In genomic region chr11:99120524-99121217, GRCm38 (mm10) we compare ENCODE assay signal across 8 mouse cellular contexts. TPM values are rescaled to one million over a fixed set of nuclear protein-coding genes. Genes with fewer than 3 reads are reported as not detected.
A peak's percentile ranks its signal among the peaks of the same experiment; 100 is the strongest.
DNase-seq lines count a peak whose midpoint lies in the region; ATAC-seq and TF ChIP-seq lines count a peak whose summit lies in the region.

No protein-coding gene starts in this region.

- no peak overlapping the region for H3K4me2 ChIP-seq in kidney, embryonic 16.5 days (replicated peaks; ENCODE audit: low read depth, low read length)
- H3K4me2 ChIP-seq in forebrain, embryonic 15.5 days (replicated peaks), result no peak overlapping the region
- no peak overlapping the region for H3K4me2 ChIP-seq in hindbrain, embryonic 15.5 days
- no peak overlapping the region for H3K4me2 ChIP-seq in midbrain, postnatal 0 days (ENCODE audit: low read depth, low read length, poor library complexity, severe bottlenecking)

- no peaks in the 10 kb centered on the region for H3K9me3 ChIP-seq in kidney, embryonic 16.5 days (ENCODE audit: low read length)
- H3K9me3 ChIP-seq in forebrain, embryonic 15.5 days, result no peaks in the 10 kb centered on the region
- no peaks in the 10 kb centered on the region for H3K9me3 ChIP-seq in hindbrain, embryonic 15.5 days
- no peaks in the 10 kb centered on the region for H3K9me3 ChIP-seq in midbrain, postnatal 0 days (ENCODE audit: low read length)

- H3K4me3 ChIP-seq in kidney, embryonic 16.5 days (ENCODE audit: low read length), result no peak overlapping the region
- H3K4me3 ChIP-seq in forebrain, embryonic 15.5 days, result no peak overlapping the region
- no peak overlapping the region for H3K4me3 ChIP-seq in hindbrain, embryonic 15.5 days
- H3K4me3 ChIP-seq in midbrain, postnatal 0 days (ENCODE audit: low read depth, low read length), result no peak overlapping the region

- WGBS in kidney, embryonic 16.5 days, result 47% methylated on average over 20 of the region's 20 CpGs
- WGBS in forebrain, embryonic 15.5 days, result 45% methylated on average over 20 of the region's 20 CpGs
- WGBS in hindbrain, embryonic 15.5 days, result 41% methylated on average over 20 of the region's 20 CpGs
- WGBS in midbrain, postnatal 0 days, result 32% methylated on average over 20 of the region's 20 CpGs

- H3K9ac ChIP-seq in kidney, embryonic 16.5 days (replicated peaks; ENCODE audit: low read length), result peak overlapping the region; percentile 42
- no peak overlapping the region for H3K9ac ChIP-seq in forebrain, embryonic 15.5 days (replicated peaks)
- H3K9ac ChIP-seq in hindbrain, embryonic 15.5 days, result no peak overlapping the region
- H3K9ac ChIP-seq in midbrain, postnatal 0 days (replicated peaks; ENCODE audit: low read length, poor library complexity, severe bottlenecking), result no peak overlapping the region

- no peaks in the 10 kb centered on the region for H3K27me3 ChIP-seq in kidney, embryonic 16.5 days (ENCODE audit: insufficient read depth, low read length)
- no peaks in the 10 kb centered on the region for H3K27me3 ChIP-seq in forebrain, embryonic 15.5 days
- no peaks in the 10 kb centered on the region for H3K27me3 ChIP-seq in hindbrain, embryonic 15.5 days
- H3K27me3 ChIP-seq in midbrain, postnatal 0 days (ENCODE audit: insufficient read depth, low read length), result no peaks in the 10 kb centered on the region

- H3K27ac ChIP-seq in kidney, embryonic 16.5 days (ENCODE audit: low read length), result peak overlapping the region; percentile 39; the same call in 1 of the 2 replicates
- peak overlapping the region; percentile 25; the same call in 1 of the 2 replicates for H3K27ac ChIP-seq in forebrain, embryonic 15.5 days (replicated peaks)
- H3K27ac ChIP-seq in hindbrain, embryonic 15.5 days (replicated peaks), result peak overlapping the region; percentile 9; the same call in 1 of the 2 replicates
- peak overlapping the region; percentile 26 for H3K27ac ChIP-seq in midbrain, postnatal 0 days (ENCODE audit: low read depth, low read length)

- no peak for TF ChIP-seq CTCF in midbrain, postnatal 0 days (IDR thresholded peaks at IDR 0.05)

- H3K36me3 ChIP-seq in kidney, embryonic 16.5 days (ENCODE audit: insufficient read depth, low read length), result no peaks in the 10 kb centered on the region
- H3K36me3 ChIP-seq in forebrain, embryonic 15.5 days, result no peaks in the 10 kb centered on the region
- H3K36me3 ChIP-seq in hindbrain, embryonic 15.5 days, result no peaks in the 10 kb centered on the region
- no peaks in the 10 kb centered on the region for H3K36me3 ChIP-seq in midbrain, postnatal 0 days (ENCODE audit: insufficient read depth, low read length)

- no peak for ATAC-seq in kidney, embryonic 16.5 days (ENCODE audit: low FRiP score, low TSS enrichment)
- ATAC-seq in forebrain, embryonic 15.5 days (replicated peaks), result no peak
- ATAC-seq in hindbrain, embryonic 15.5 days (ENCODE audit: low FRiP score, low read depth), result no peak
- ATAC-seq in midbrain, postnatal 0 days (ENCODE audit: low FRiP score), result no peak

- H3K4me1 ChIP-seq in kidney, embryonic 16.5 days (ENCODE audit: insufficient read depth, low read length), result peaks cover 22% of the 10 kb centered on the region
- H3K4me1 ChIP-seq in forebrain, embryonic 15.5 days, result peaks cover 12% of the 10 kb centered on the region
- H3K4me1 ChIP-seq in hindbrain, embryonic 15.5 days (replicated peaks), result peaks cover 18% of the 10 kb centered on the region
- H3K4me1 ChIP-seq in midbrain, postnatal 0 days (ENCODE audit: insufficient read depth, low read length), result peaks cover 9% of the 10 kb centered on the region

- DNase-seq in kidney, adult 11 months, result no peak
- DNase-seq in midbrain, postnatal 0 days (ENCODE audit: low spot score), result peak; percentile 22
- no peak for DNase-seq in right cerebral cortex, postnatal 14 days
- no peak for DNase-seq in thymus, postnatal 25 days
- DNase-seq in natural killer cell, adult 2 months (ENCODE audit: low spot score in 2 of 2), result no peak

RNA-seq across cellular contexts. Expression of gene Tns4, which starts 31.6 kb away (rescaled TPM):
- 0.17 and 0.22 TPM in 2 replicates for polyA plus RNA-seq in kidney, embryonic 16.5 days (2015; fragmentation: Nextera tagmentation; extraction: Ambion mirVana)
- polyA plus RNA-seq in forebrain, embryonic 15.5 days (2015; fragmentation: Nextera tagmentation; extraction: Ambion mirVana), result 0.09 TPM in 1 of 2 replicates, not detected in the other
- polyA plus RNA-seq in hindbrain, embryonic 15.5 days (2015; fragmentation: Nextera tagmentation; extraction: Ambion mirVana), result 0.08 and 0.17 TPM in 2 replicates
- total RNA-seq in midbrain, postnatal 0 days (2014; rRNA removed), result 0.38 TPM in 2 replicates
- 0.17 and 0.26 TPM in 2 replicates for polyA plus RNA-seq in midbrain, postnatal 0 days (2015; fragmentation: Nextera tagmentation; extraction: Ambion mirVana)

RNA-seq across cellular contexts. Expression of gene Ccr7, which starts 34.2 kb away (rescaled TPM):
- 0.19 and 0.41 TPM in 2 replicates for polyA plus RNA-seq in kidney, embryonic 16.5 days (2015; fragmentation: Nextera tagmentation; extraction: Ambion mirVana)
- polyA plus RNA-seq in forebrain, embryonic 15.5 days (2015; fragmentation: Nextera tagmentation; extraction: Ambion mirVana), result not detected in 2 replicates
- polyA plus RNA-seq in hindbrain, embryonic 15.5 days (2015; fragmentation: Nextera tagmentation; extraction: Ambion mirVana), result 0.08 TPM in 2 replicates
- not detected in 2 replicates for total RNA-seq in midbrain, postnatal 0 days (2014; rRNA removed)
- not detected in 2 replicates for polyA plus RNA-seq in midbrain, postnatal 0 days (2015; fragmentation: Nextera tagmentation; extraction: Ambion mirVana)
